Mouse (Mus musculus) MEL (cell line): ENCODE data around the gene Col4a1.

Experiments used
- CTCF ChIP-seq, 3 experiments: IDR thresholded peaks in 2 of 3; conservative IDR thresholded peaks in 1 of 3; 2 replicates each; pipeline ENCODE4 v1.5.1; 2011 to 2012; ENCODE audit warnings: low read length in 3 of 3, low read depth in 2 of 3, mild to moderate bottlenecking in 2 of 3, improper control_type of control experiment in 1 of 3, inconsistent platforms in 1 of 3, mixed read lengths in 1 of 3, moderate library complexity in 1 of 3; ENCODE audit not compliant: control insufficient read depth in 1 of 3, insufficient read depth in 1 of 3, poor library complexity in 1 of 3, severe bottlenecking in 1 of 3
- GABPA ChIP-seq: IDR thresholded peaks from 2 replicates; pipeline ENCODE4 v1.6.1; 2012; ENCODE audit warnings: low read depth, mild to moderate bottlenecking, inconsistent platforms, low read length, improper control_type of control experiment, moderate library complexity
- GATA1 ChIP-seq: IDR thresholded peaks from 2 replicates; pipeline ENCODE4 v1.6.1; 2011; ENCODE audit warnings: low read depth, low read length, improper control_type of control experiment
- HCFC1 ChIP-seq: IDR thresholded peaks from 2 replicates; pipeline ENCODE4 v1.6.1; 2012; ENCODE audit warnings: low read depth, mild to moderate bottlenecking, inconsistent platforms, low read length, improper control_type of control experiment, moderate library complexity
- MAZ ChIP-seq: IDR thresholded peaks from 2 replicates; pipeline ENCODE4 v1.6.1; 2012; ENCODE audit warnings: low read depth, mild to moderate bottlenecking, inconsistent platforms, low read length, improper control_type of control experiment
- MYC ChIP-seq: IDR thresholded peaks from 2 replicates; pipeline ENCODE4 v1.6.1; 2011; ENCODE audit warnings: low read depth, mild to moderate bottlenecking, low read length, improper control_type of control experiment, moderate library complexity

GRCm38 (mm10) chr8:11203260-11204110, 109.1 kb downstream of the Col4a1 start:
- TF ChIP-seq CTCF (IDR thresholded peaks at IDR 0.05 in 2 of 3, conservative IDR thresholded peaks at IDR 0.05 in 1 of 3; ENCODE audit: control insufficient read depth in 1 of 3, insufficient read depth in 1 of 3, low read depth in 2 of 3, low read length in 3 of 3, poor library complexity in 1 of 3, severe bottlenecking in 1 of 3), result no peak
- TF ChIP-seq MAZ, result no peak
- no peak for TF ChIP-seq MYC
- no peak for TF ChIP-seq HCFC1
- TF ChIP-seq GABPA, result no peak
- TF ChIP-seq GATA1, result no peak
